27 mouse cellular contexts compared by ENCODE assay signal in the genomic region with DNA sequence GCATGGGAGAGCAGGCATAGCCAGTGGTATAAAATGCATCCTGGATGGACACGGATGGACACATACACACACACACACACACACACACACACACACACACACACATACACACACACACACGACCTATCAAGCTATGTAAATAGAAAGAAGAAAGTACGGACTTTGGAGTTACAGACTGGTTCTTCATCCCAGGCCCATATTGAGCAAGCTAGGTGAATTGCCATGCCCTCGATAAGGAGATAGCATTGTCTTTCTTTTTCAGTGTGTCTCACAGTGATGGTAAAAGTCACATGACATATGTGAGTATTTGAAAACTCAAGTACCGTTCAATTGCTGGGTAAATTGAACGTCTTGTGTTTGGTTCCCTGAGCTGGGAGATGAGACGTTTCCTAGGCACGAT. TPM values are rescaled to one million over a fixed set of nuclear protein-coding genes. Genes with fewer than 3 reads are reported as not detected.
"Had no signal": no experiment of that assay in that cellular context is flagged by ENCODE, and none has a peak within 500 bp of the region (broad histone marks: within the 10 kb centered on the region; RNA-seq: fewer than 3 reads in every experiment).

No protein-coding gene starts in this region.

- H3K4me2 ChIP-seq: heart, embryonic 12.5 days; hindbrain, embryonic 12.5 days; hindbrain, embryonic 14.5 days; limb, embryonic 13.5 days; limb, embryonic 15.5 days; liver, embryonic 13.5 days; liver, embryonic 15.5 days had no signal

- DNase-seq: forebrain, postnatal 0 days; gastrocnemius, adult 2 months; gastrocnemius, postnatal 10 days; gastrocnemius, postnatal 25 days; heart, adult 11 months; heart, postnatal 10 days; heart, postnatal 4 days; kidney, adult 18-20 months; kidney, adult 8-10 months; kidney, postnatal 10 days; kidney, postnatal 36 days; layer of hippocampus, adult 9-11 months; layer of hippocampus, postnatal 36 days; left cerebral cortex, postnatal 4 days; liver, embryonic 13.5 days had no signal

- ATAC-seq: forebrain, postnatal 0 days; hindbrain, embryonic 16.5 days; inflammation-experienced regulatory T-cells, adult 6 months had no signal

- H3K27me3 ChIP-seq: hindbrain, embryonic 12.5 days; limb, embryonic 13.5 days; limb, embryonic 15.5 days; liver, embryonic 13.5 days; liver, embryonic 15.5 days had no signal

- H3K36me3 ChIP-seq: heart, embryonic 10.5 days; heart, embryonic 12.5 days; hindbrain, embryonic 10.5 days; hindbrain, embryonic 12.5 days; limb, embryonic 13.5 days; limb, embryonic 15.5 days had no signal

- H3K9ac ChIP-seq: forebrain, postnatal 0 days; heart, embryonic 12.5 days; hindbrain, embryonic 12.5 days; hindbrain, embryonic 14.5 days; limb, embryonic 13.5 days; limb, embryonic 15.5 days; liver, embryonic 13.5 days; liver, embryonic 15.5 days had no signal

- H3K9me3 ChIP-seq: heart, embryonic 10.5 days; heart, embryonic 12.5 days; hindbrain, embryonic 10.5 days; hindbrain, embryonic 12.5 days; limb, embryonic 13.5 days; limb, embryonic 15.5 days; liver, embryonic 13.5 days; liver, embryonic 15.5 days had no signal

- H3K4me1 ChIP-seq: heart, embryonic 10.5 days; heart, embryonic 12.5 days; hindbrain, embryonic 10.5 days; hindbrain, embryonic 12.5 days; limb, embryonic 13.5 days; limb, embryonic 15.5 days; liver, embryonic 13.5 days; liver, embryonic 15.5 days had no signal

- H3K4me3 ChIP-seq: gastrocnemius, adult 2 months; heart, embryonic 10.5 days; heart, embryonic 12.5 days; hindbrain, embryonic 10.5 days; hindbrain, embryonic 12.5 days; limb, embryonic 13.5 days; limb, embryonic 15.5 days; liver, embryonic 13.5 days; liver, embryonic 15.5 days had no signal

- H3K27ac ChIP-seq: gastrocnemius, adult 2 months; heart, embryonic 10.5 days; hindbrain, embryonic 10.5 days; hindbrain, embryonic 12.5 days; hindbrain, embryonic 14.5 days; limb, embryonic 13.5 days; limb, embryonic 15.5 days; liver, embryonic 13.5 days; liver, embryonic 15.5 days had no signal

RNA-seq across cellular contexts. Expression of gene Abcc2, which starts 44.9 kb away (rescaled TPM):
- total RNA-seq: forebrain, postnatal 0 days; gastrocnemius, adult 2 months; gastrocnemius, postnatal 25 days; heart, adult 8-10 months; heart, postnatal 10 days; heart, postnatal 25 days; heart, postnatal 4 days; layer of hippocampus, postnatal 36 days had no signal
- polyA plus RNA-seq: hindbrain, embryonic 10.5 days; hindbrain, embryonic 12.5 days; inflammation-experienced regulatory T-cells, adult 6 months had no signal
